Mouse (Mus musculus) CD4-positive helper T cell, adult 2 months (primary cell): ENCODE measurements around the gene Mff.

ENCODE experiments used
- DNase-seq: peaks from one replicate; pipeline ENCODE4 v3.0.0-alpha.2; 2012; ENCODE audit warnings: low read depth, missing footprints, low spot score

Mff gene

GRCm38 (mm10) chr1:82771022-82771586 is 46.4 kb downstream of the Mff start, which contains the start of gene Gm47791:
Gene Gm47791 (minus strand): TSS chr1:82771243.
- no peak for DNase-seq

- DNase-seq, result no peak
Measured at GRCm38 (mm10) chr1:82772428-82772827, 47.7 kb downstream of the Mff start.

- no peak for DNase-seq
Measured at GRCm38 (mm10) chr1:82773208-82773607, 48.5 kb downstream of the Mff start.

- DNase-seq, result no peak
Measured at GRCm38 (mm10) chr1:82775293-82775692, 50.6 kb downstream of the Mff start.

- no peak for DNase-seq
Measured at GRCm38 (mm10) chr1:82779388-82779966, 54.8 kb downstream of the Mff start.

- DNase-seq, result no peak
Measured at GRCm38 (mm10) chr1:82783559-82783958, 58.9 kb downstream of the Mff start.

GRCm38 (mm10) chr1:82785546-82785945 is 60.9 kb downstream of the Mff start:
- DNase-seq, result no peak

GRCm38 (mm10) chr1:82787414-82787813 is 62.7 kb downstream of the Mff start:
- DNase-seq, result peak; percentile 47

- DNase-seq, result no peak
Measured at GRCm38 (mm10) chr1:82788070-82788469, 63.4 kb downstream of the Mff start.

GRCm38 (mm10) chr1:82791105-82791504 is 66.4 kb downstream of the Mff start:
- DNase-seq, result no peak

- no peak for DNase-seq
Measured at GRCm38 (mm10) chr1:82792238-82792637, 67.5 kb downstream of the Mff start.

GRCm38 (mm10) chr1:82793110-82793509 is 68.4 kb downstream of the Mff start:
- no peak for DNase-seq

GRCm38 (mm10) chr1:82793986-82794385 is 69.3 kb downstream of the Mff start:
- no peak for DNase-seq

GRCm38 (mm10) chr1:82795211-82795610 is 70.5 kb downstream of the Mff start:
- peak; percentile 24 for DNase-seq

- peak; percentile 26 for DNase-seq
Measured at GRCm38 (mm10) chr1:82795702-82796443, 71.2 kb downstream of the Mff start.

GRCm38 (mm10) chr1:82797088-82797487 is 72.4 kb downstream of the Mff start:
- no peak for DNase-seq

GRCm38 (mm10) chr1:82798304-82798703 is 73.6 kb downstream of the Mff start:
- no peak for DNase-seq

GRCm38 (mm10) chr1:82798922-82799321 is 74.2 kb downstream of the Mff start:
- no peak for DNase-seq

- no peak for DNase-seq
Measured at GRCm38 (mm10) chr1:82801105-82801783, 76.6 kb downstream of the Mff start.
